ENCODE assay signal across 7 mouse cellular contexts in the genomic region with DNA sequence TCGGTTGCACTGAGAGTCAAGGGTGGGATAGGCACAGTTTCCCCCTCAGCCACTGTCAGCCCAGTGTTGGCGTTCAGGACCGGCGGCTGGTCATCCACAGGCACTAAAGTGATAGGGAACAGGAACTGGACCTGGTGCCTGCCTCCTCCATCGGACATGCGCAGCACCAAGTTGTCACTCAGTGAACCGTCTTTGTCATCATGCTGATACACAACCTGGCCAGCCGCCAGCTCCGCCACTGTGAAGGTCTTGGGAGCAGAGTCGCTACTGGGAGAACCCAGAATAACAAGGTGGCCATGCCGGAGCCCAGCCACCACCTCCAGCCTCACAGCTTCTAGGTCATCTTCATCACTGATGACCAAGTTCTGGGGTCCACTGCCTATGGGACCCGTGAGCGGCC. TPM values are rescaled to one million over a fixed set of nuclear protein-coding genes. Genes with fewer than 3 reads are reported as not detected.
DNase-seq lines count a peak whose midpoint lies in the region; ATAC-seq and TF ChIP-seq lines count a peak whose summit lies in the region.

No protein-coding gene starts in this region.

- 87% methylated on average over 13 of the region's 13 CpGs for WGBS in hindbrain, embryonic 11.5 days
- 84% methylated on average over 13 of the region's 13 CpGs for WGBS in hindbrain, embryonic 12.5 days
- 86% methylated on average over 13 of the region's 13 CpGs for WGBS in limb, embryonic 13.5 days

- no peak for ATAC-seq in hindbrain, embryonic 11.5 days (ENCODE audit: low FRiP score)
- ATAC-seq in hindbrain, embryonic 12.5 days (ENCODE audit: low FRiP score): no peak
- ATAC-seq in limb, embryonic 13.5 days (ENCODE audit: low FRiP score, low read depth): no peak

- no peak for DNase-seq in hindbrain, embryonic 11.5 days (ENCODE audit: low spot score)
- DNase-seq in ZHBTc4 (ENCODE audit: low read depth, low spot score): peak; percentile 38
- DNase-seq in thymus, postnatal 14 days: no peak
- DNase-seq in ovary, postnatal 10 days (ENCODE audit: low spot score): no peak

- TF ChIP-seq CTCF in E14TG2a.4 (conservative IDR thresholded peaks at IDR 0.05; ENCODE audit: low read length): no peak

- no peaks in the 10 kb centered on the region for H3K9me3 ChIP-seq in hindbrain, embryonic 11.5 days (ENCODE audit: control insufficient read depth, low read length)
- H3K9me3 ChIP-seq in hindbrain, embryonic 12.5 days (replicated peaks): peaks cover 11% of the 10 kb centered on the region
- H3K9me3 ChIP-seq in E14TG2a.4 (ENCODE audit: low read length): peaks cover 7% of the 10 kb centered on the region
- peaks cover 27% of the 10 kb centered on the region for H3K9me3 ChIP-seq in limb, embryonic 13.5 days

- H3K27ac ChIP-seq in hindbrain, embryonic 11.5 days (ENCODE audit: low read depth, low read length): no peak overlapping the region
- no peak overlapping the region for H3K27ac ChIP-seq in hindbrain, embryonic 12.5 days
- no peak overlapping the region for H3K27ac ChIP-seq in limb, embryonic 13.5 days

- H3K4me3 ChIP-seq in hindbrain, embryonic 11.5 days (ENCODE audit: low read depth, low read length): 0 out of 2 replicates have a peak overlapping the region, but pooled peaks have one; percentile 54
- H3K4me3 ChIP-seq in hindbrain, embryonic 12.5 days: no peak overlapping the region
- peak overlapping the region; percentile 85 for H3K4me3 ChIP-seq in E14TG2a.4 (replicated peaks; ENCODE audit: low read length)
- H3K4me3 ChIP-seq in limb, embryonic 13.5 days: peak overlapping the region; percentile 62; the same call in 1 of the 2 replicates

- H3K36me3 ChIP-seq in hindbrain, embryonic 11.5 days (ENCODE audit: control insufficient read depth, insufficient read depth, low read length): no peaks in the 10 kb centered on the region
- H3K36me3 ChIP-seq in hindbrain, embryonic 12.5 days: 0 out of 2 replicates have a peak, but pooled peaks cover 3% of the 10 kb centered on the region
- H3K36me3 ChIP-seq in E14TG2a.4 (ENCODE audit: insufficient read depth, low read length): peaks cover 42% of the 10 kb centered on the region
- peaks cover 24% of the 10 kb centered on the region for H3K36me3 ChIP-seq in limb, embryonic 13.5 days

- no peak overlapping the region for H3K9ac ChIP-seq in hindbrain, embryonic 11.5 days (ENCODE audit: low read depth, low read length)
- no peak overlapping the region for H3K9ac ChIP-seq in hindbrain, embryonic 12.5 days
- no peak overlapping the region for H3K9ac ChIP-seq in limb, embryonic 13.5 days

- peaks cover 1% of the 10 kb centered on the region; the same call in 1 of the 2 replicates for H3K4me1 ChIP-seq in hindbrain, embryonic 11.5 days (replicated peaks; ENCODE audit: control insufficient read depth, insufficient read depth, low read length)
- H3K4me1 ChIP-seq in hindbrain, embryonic 12.5 days: peaks cover 19% of the 10 kb centered on the region
- H3K4me1 ChIP-seq in E14TG2a.4 (replicated peaks; ENCODE audit: low read depth, low read length): peaks cover 35% of the 10 kb centered on the region
- H3K4me1 ChIP-seq in limb, embryonic 13.5 days: peaks cover 27% of the 10 kb centered on the region

- no peak overlapping the region for H3K4me2 ChIP-seq in hindbrain, embryonic 11.5 days (replicated peaks; ENCODE audit: low read depth, low read length)
- no peak overlapping the region for H3K4me2 ChIP-seq in hindbrain, embryonic 12.5 days (replicated peaks)
- peak overlapping the region; percentile 99 for H3K4me2 ChIP-seq in limb, embryonic 13.5 days (replicated peaks)

- H3K27me3 ChIP-seq in hindbrain, embryonic 11.5 days (ENCODE audit: control insufficient read depth, insufficient read depth, low read length): peaks cover 21% of the 10 kb centered on the region
- peaks cover 42% of the 10 kb centered on the region for H3K27me3 ChIP-seq in hindbrain, embryonic 12.5 days
- H3K27me3 ChIP-seq in E14TG2a.4 (ENCODE audit: insufficient read depth, low read length): peaks cover 60% of the 10 kb centered on the region
- H3K27me3 ChIP-seq in limb, embryonic 13.5 days: peaks cover 35% of the 10 kb centered on the region

RNA-seq across cellular contexts. Expression of gene Frem2, which starts 1.8 kb away (rescaled TPM):
- polyA plus RNA-seq in hindbrain, embryonic 11.5 days (2014; fragmentation: Nextera tagmentation; extraction: Ambion mirVana): 2.5 and 3.4 TPM in 2 replicates
- polyA plus RNA-seq in hindbrain, embryonic 12.5 days (2016; fragmentation: Nextera tagmentation; extraction: Ambion mirVana): 3.9 and 4.6 TPM in 2 replicates
- 5.7 and 6.8 TPM in 2 replicates for polyA plus RNA-seq in limb, embryonic 13.5 days (2015; fragmentation: Nextera tagmentation; extraction: Ambion mirVana)
